Mouse (Mus musculus): ENCODE results near the gene Mroh2a.
"Not testable (repeated sequence)": the region's sequence is repeated elsewhere in the genome, so short reads cannot be mapped to it uniquely, and the experiment has no call there.

DNA sequence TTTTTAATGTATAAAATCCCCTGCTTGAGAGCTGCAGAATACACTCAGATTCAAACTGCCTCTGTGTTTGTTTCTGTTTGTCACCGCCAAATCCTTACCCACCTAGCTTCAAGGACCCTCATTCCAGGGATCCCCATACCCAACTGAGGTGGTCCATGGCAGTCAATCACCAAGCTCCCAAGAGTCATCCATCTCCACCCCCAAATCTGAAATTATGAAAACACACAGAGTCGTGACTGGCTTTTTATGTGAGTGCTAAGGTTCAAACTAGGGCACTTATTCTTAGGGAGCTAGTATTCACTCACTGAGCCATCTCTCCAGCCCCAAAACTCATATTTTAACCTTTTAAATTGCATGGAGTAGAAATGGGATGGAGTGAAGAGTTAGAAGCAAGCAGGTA is 1.5 kb upstream of the Mroh2a start:
- TF ChIP-seq CTCF (IDR thresholded peaks at IDR 0.05; ENCODE audit: borderline replicate concordance, extremely low read depth, insufficient read depth, insufficient read length); POLR2A (IDR thresholded peaks at IDR 0.05; ENCODE audit: borderline replicate concordance, extremely low read depth, insufficient read depth, insufficient read length, poor library complexity, severe bottlenecking): not testable (repeated sequence)

All from brain, embryonic 14.5 days (tissue).